Mouse (Mus musculus) right cerebral cortex, adult 2 months (tissue): ENCODE measurements at regions not wholly inside any gene's neighbourhood (a gene's known extent, or its start where the extent isn't known, plus 50 kb on each side); places are given as distances from the start of the nearest gene placed in this dataset.

Experiments used
- DNase-seq, 2 experiments: peaks; one replicate each; pipeline ENCODE4 v3.0.0; 2021 to 2022; ENCODE audit warnings: low spot score in 2 of 2

GRCm38 (mm10) chr8:47615061-47615460, 60.3 kb downstream of the Ing2 start:
- peak in 1 of 2 experiments; percentile 18 for DNase-seq

GRCm38 (mm10) chr8:47611773-47612433, 63.5 kb downstream of the Ing2 start:
- no peak for DNase-seq

GRCm38 (mm10) chr8:47609969-47610368, 65.4 kb downstream of the Ing2 start:
- DNase-seq = no peak

- no peak for DNase-seq
These were observed 70.9 kb downstream of the Rwdd4a start for GRCm38 (mm10) chr8:47604198-47604835.
